Mouse (Mus musculus) frontal cortex, adult (tissue): ENCODE data around the gene Dennd2c.
A peak's percentile ranks its signal among the peaks of the same experiment; 100 is the strongest.

Experiments used
- ATAC-seq: cut with Nextera tagmentation; 2 replicates; pipeline ENCODE4 v1.9.2; 2017; ENCODE audit warnings: mild to moderate bottlenecking, moderate library complexity, mixed read lengths; ENCODE audit not compliant: low TSS enrichment

The Dennd2c gene

DNA sequence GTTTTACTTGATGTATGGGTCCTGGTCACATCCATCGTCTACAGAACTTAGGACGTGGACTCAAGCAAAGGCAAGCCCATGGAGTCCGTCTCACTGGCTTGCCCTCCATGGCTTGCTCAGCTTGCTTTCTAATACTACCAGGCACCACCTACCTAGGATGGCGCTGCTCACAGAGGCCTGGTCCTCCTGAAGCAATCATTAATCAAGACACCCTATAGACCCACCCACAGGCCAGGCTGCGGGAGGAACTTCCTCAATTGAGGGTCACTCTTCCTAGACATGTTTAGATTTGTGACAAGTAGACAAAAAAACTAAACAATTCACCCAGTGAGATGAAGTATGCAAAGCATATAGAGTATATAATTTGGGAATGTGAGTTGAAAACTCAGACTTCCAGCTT lies 9.8 kb downstream of the Dennd2c start:
- no peak for ATAC-seq

DNA sequence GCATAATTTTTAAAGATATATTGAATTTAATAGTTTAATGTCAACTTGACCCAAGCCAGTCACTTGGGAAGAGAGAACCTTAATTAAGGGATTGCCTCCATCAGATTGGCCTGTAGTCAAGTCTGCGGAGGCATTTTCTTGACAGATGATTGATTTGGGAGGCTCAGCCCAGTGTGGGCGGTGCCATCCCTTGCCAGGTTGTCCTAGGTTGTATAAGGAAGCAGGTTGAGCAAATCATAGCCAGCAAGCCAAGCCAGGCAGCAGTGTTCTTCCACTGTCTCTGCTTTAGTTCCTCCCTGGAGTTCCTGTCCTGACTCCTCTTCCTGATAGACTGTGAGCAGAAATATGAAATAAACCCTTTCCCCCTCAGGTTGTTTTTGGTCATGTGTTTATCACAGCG lies 21.2 kb downstream of the Dennd2c start:
- no peak for ATAC-seq

DNA sequence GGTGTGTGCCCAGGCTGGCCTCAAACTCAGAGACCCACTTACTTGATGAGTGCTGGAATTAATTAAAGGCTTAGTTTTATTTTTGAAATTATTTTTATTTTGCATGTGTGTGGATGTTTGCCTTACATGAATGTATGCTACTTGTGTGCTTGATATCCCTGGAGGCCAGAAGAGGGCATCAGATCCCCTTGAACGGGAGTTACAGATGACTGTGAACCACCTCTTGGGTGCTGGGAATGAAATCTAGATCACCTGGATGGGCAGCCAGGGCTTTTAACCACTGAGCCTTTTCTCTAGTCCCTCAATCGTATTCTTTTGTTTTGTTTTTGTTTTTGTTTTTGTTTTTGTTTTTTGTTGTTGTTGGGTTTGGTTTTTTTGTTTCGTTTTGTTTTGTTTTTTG lies 23.7 kb downstream of the Dennd2c start:
- ATAC-seq, result no peak

- no peak for ATAC-seq
These were observed 24.8 kb downstream of the Dennd2c start for GRCm38 (mm10) chr3:103127177-103127576.

DNA sequence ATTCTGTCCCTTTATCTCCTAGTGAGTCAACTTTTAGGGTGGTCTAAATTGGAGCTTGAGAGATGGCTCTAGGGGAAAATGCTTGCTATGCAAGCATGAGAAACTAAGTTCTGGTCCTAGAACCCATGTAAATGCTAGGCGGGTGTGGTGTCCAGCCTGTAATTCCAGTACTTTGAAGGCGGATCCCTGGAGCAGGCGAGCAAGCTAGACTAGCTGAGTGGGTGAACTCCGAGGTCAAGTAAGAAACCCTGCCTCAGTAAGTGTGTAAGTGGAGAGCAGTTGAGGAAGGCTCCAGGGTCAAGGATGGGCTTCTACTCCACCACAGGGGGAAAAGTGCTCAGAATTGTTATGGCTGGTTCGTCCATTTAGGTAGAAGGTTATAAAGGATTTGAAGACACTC lies 25.3 kb downstream of the Dennd2c start:
- ATAC-seq, result no peak

DNA sequence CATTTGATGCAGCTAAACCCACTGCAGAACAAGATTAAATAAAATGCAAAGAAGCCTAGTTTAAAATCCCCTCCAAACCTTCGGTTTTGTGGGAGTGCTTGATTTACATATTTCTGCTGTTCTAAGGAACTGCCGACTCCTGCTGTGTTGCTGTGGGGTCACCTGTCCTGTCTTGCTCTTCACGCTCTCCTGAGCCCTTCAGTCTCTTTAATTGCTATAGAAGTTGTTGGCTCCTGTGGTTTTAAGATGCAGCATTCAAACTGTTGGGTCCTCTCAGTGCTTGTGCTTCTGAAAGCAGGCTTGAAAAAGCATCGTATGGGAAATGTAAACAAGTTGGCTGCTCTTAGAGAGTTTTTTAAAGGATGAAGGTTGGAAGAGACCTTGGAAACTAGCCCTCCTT lies 25.8 kb downstream of the Dennd2c start:
- no peak for ATAC-seq

- no peak for ATAC-seq
These were observed 27.2 kb downstream of the Dennd2c start for GRCm38 (mm10) chr3:103129367-103130159.

GRCm38 (mm10) chr3:103130236-103130751 lies 27.9 kb downstream of the Dennd2c start:
- ATAC-seq, result peak; percentile 38

- ATAC-seq, result no peak
These were observed 30.7 kb downstream of the Dennd2c start for GRCm38 (mm10) chr3:103133098-103133497.

DNA sequence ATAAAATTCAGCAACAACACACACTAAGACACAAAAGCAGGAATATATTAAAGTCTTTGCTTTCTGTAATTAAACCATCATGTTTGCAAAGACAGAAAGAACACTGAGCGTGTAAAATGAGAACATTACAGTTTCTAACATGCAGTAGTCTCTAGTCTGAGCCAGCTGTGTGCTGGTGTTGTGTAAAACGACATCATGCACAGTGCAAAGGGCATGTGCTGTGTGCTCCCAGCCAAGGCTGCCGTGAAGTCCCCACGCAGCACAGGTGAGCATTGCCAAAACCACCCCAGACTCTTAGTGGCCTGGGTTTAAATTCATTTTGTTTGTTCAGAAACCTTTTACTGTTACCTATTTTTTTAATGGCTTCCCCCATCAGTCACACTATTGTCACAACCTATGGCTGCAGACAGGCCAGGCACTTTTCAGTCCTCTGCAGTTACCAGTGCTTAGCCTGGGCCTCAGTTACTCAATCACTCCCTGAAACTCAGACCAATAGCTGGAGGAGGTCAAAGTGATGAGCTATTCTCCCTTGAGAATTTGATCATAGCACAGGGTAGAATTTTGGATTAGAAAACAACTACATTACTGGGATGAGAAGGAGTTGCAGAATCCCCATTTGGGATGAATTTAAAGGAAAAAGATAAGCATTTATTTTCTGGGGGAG lies 34.1 kb downstream of the Dennd2c start:
- ATAC-seq, result no peak

GRCm38 (mm10) chr3:103139047-103139446 lies 36.6 kb downstream of the Dennd2c start:
- no peak for ATAC-seq

- peak; percentile 41; the same call in 1 of the 2 replicates for ATAC-seq
These were observed 37.9 kb downstream of the Dennd2c start for GRCm38 (mm10) chr3:103140095-103140838.

DNA sequence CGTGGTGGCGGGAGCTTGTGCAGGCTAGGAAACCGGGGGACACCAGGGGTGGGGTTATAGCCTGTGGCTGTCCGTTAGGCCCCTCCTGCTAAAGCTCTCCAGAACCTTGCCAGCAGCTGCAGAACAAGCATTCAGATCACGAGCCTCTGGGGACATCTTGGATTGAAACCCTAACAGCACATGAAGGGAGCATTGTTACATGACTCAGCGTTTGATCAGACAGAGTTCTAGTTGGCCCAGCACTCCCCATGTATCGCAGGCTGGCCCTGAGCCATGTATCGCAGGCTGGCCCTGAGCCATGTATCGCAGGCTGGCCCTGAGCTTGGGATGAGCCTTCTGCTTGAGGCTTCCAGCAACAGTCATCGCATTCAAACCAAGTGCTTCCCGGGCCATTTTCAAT lies 38.9 kb downstream of the Dennd2c start:
- ATAC-seq, result no peak

- no peak for ATAC-seq
These were observed 40.0 kb downstream of the Dennd2c start for GRCm38 (mm10) chr3:103142366-103142765.

DNA sequence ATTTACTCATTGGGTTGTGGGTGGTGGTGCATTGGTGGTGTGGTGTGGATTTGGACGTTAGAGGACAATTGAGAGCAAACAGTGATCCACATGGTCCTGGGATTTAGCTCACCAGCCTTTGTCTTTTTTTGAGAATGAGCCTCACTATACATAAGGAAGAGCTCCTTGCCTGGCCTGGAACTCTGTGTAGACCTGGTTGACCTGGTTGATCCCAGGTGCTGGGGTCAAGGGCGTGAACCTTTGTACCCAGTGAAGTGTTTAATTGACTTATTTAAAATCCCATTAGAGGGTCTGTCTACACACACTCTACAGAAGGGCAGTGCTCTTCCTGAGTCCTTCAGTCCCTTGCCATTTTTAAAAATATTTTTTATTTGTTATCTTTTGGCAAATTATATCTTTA lies 42.9 kb downstream of the Dennd2c start:
- ATAC-seq, result no peak

DNA sequence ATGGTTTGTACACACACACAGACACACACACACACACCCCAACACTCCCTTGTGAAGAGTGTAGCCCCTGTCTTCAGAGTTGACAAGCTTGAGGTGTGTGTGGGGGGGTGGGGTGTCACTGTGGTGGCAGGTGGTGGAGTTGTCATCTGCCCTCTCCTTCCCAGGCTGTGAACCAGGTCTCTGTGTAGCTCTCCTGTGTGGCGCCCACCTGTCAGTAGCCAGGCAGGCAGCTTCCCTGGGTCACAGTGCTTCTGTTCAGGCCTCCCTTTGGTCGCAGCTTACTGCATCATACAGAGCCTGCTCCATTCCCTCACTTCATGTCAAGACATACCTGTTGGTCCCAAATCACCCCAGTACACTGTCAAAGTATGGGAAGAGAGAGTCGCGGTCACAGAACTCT lies 43.4 kb downstream of the Dennd2c start:
- ATAC-seq, result no peak

- ATAC-seq, result no peak
These were observed 44.1 kb downstream of the Dennd2c start for GRCm38 (mm10) chr3:103146330-103147166.

DNA sequence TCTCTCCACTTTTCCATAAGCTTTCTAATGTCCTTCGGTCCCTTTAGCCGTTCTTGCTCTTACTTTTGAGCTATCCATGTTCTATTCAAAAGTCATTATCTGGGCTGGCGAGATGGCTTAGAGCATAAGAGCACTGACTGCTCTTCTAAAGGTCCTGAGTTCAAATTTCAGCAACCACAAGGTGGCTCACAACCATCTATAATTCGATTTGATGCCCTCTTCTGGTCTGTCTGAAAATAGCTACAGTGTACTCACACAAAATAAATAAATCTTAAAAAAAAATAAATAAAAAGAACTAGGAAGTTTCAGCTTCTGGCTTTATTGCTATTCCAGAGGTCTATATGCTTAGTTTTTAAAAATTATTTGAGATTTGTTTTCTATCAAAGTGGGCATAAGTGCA lies 45.4 kb downstream of the Dennd2c start:
- ATAC-seq, result no peak

DNA sequence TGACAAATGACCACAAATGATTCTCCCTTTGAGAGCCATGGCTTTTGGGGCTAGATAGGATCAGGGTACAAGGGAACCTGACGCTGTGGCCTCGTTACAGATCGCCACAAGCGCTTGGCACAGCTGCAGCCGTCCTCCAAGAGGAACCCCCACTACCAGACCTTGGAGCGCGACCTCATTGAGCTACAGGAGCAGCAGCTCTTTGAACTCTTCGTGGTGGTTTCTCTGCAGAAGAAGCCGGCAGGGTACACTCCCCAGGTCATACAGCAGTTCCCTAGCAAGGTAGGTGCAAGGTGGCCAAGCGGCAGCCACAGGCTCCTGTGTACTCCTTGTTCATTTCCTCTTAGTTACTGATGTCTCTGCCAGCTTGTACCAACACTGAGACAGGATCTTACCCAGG lies 46.5 kb downstream of the Dennd2c start:
- ATAC-seq, result no peak

- no peak for ATAC-seq
These were observed 51.4 kb downstream of the Dennd2c start for GRCm38 (mm10) chr3:103153761-103154160.

DNA sequence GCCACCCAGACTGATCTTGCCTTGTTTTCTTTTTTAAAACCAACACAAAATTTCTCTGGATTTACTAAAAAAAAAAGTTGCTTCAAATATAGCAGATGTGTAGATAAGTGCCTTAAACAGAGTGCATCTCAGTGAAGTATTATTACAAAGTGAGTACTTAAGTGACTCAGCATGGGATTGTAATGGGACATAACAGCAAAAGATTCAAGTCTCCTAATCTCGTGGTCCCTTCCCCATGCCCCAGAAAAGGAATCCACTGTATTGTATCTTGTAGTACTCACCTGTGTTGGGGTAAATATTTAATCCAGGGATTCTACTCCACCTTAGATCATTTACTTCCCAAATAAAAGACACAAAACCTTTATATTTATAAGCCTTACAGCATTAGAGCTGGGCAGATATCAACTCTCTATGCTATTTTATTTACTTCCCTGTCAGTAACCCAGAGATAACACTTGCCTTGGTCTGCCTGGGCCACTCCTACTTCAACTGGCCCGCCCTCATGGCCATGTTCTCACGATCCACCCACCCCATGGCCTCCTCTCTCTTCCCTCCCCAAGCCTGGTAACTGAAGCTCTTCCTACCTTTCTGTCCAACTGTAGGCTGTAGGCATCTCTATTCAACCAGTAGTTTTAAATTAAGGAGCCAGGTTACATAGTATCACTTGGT lies 57.0 kb downstream of the Dennd2c start:
- ATAC-seq, result no peak
